Mouse (Mus musculus) kidney, adult 11 months (tissue): Measurements from ENCODE around the gene Tdpoz4.
"Not testable (repeated sequence)": the region's sequence is repeated elsewhere in the genome, so short reads cannot be mapped to it uniquely, and the experiment has no call there.

Experiments used
- DNase-seq: peaks from one replicate; pipeline ENCODE4 v3.0.0; 2022

Gene Tdpoz4

DNA sequence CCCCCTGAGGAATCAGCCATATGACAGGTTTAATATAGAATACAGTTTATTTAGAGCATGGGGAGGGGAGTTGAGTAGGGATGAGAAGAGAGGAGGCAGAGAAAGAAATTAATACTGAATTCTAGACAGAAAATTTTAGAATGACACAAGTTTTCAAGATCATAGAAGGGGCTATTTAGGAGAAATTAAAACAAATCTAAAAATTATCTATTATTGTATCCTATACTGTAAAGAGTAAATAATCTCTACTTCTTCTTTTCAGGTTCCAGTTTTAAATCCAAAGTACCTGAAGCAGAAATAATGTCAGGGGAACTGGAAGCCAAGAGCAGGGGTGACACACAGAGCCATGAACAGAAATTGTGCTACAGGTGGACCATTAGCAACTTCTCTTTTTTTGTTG, at the start of gene Tdpoz4:
Gene Tdpoz4 (plus strand): TSS at position 301 of the 400 bp plus-strand sequence.
- not testable (repeated sequence) for DNase-seq

DNA sequence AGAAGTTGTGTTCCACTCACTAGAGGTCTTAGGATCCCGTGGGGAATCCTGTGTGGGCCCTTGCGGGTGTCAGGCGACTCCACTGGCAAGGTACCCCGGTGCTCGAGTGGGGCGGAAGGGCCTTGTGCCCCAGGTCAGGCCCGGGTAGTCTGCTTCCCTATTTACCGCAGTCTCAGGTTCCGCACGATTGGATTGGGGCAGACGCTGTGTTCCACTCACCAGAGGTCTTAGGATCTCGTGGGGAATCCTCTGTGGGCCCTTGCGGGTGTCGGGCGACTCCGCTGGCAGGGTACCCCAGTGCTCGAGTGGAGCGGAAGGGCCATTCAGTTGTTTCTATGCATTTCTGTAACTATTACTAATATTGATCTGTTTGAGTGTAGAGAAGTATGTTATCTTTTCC, 42.2 kb upstream of the Tdpoz4 start:
- not testable (repeated sequence) for DNase-seq

DNA sequence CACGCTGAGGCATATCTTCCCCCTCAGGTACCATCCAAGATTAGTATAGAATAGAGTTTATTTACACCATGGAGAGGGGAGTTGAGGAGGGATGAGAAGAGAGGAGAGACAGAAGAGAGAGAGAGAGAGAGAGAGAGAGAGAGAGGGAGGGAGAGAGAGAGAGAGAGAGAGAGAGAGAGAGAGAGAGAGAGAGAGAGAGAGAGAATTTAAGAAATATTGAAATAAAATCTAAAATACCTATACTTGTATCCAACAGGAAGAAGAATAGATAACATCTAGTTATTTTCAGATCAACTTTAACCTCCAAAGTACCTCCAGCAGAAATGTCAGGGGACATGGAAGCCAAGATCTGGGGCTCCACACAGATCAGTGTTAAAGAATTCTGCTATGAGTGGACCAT, 23.5 kb upstream of the Tdpoz4 start, which contains the start of gene Gm5773:
Gene Gm5773 (plus strand): TSS at position 301 of the 400 bp plus-strand sequence.
- not testable (repeated sequence) for DNase-seq

DNA sequence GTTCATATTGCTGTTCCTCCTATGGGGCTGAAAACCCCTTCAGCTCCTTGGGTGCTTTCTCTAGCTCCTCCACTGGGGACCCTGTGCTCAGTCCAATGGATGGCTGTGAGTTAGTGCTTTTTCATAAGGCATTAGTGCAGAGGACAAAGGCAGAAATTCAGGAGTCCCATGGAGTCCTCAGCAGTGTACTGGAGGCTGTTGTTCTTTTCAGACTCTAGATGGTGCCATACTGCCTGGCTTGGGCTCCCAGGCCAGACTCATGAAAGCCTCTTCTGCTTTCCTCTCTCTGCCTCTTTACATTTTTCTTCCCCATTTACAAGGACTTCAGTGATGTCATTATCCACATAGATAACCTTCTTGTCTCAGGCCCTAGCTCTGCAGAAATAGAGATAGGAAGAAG, 17.1 kb downstream of the Tdpoz4 start:
- not testable (repeated sequence) for DNase-seq

DNA sequence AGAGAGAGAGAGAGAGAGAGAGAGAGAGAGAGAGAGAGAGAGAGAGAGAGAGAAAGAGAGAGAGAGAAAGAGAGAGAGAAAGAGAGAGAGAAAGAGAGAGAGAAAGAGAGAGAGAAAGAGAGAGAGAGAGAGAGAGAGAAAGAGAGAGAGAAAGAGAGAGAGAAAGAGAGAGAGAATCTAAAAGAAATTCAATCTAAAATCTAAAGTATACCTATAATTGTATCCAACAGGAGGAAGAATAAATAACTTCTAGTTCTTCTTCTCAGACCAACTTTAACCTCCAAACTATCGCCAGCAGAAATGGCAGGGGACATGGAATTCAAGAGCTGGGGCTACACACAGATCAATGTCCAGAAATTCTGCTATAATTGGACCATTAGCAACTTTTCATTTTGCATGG, 29.5 kb downstream of the Tdpoz4 start, which contains the start of gene Tdpoz3:
Gene Tdpoz3 (plus strand): TSS at position 301 of the 400 bp plus-strand sequence.
- not testable (repeated sequence) for DNase-seq
